Mouse (Mus musculus): ENCODE data around the gene Slc31a2. TPM values are rescaled to one million over a fixed set of nuclear protein-coding genes. Genes with fewer than 3 reads are reported as not detected.

The Slc31a2 gene
- total and polyA plus RNA-seq, 3 experiments = 0.08 to 0.25 TPM; not detected in 1

DNA sequence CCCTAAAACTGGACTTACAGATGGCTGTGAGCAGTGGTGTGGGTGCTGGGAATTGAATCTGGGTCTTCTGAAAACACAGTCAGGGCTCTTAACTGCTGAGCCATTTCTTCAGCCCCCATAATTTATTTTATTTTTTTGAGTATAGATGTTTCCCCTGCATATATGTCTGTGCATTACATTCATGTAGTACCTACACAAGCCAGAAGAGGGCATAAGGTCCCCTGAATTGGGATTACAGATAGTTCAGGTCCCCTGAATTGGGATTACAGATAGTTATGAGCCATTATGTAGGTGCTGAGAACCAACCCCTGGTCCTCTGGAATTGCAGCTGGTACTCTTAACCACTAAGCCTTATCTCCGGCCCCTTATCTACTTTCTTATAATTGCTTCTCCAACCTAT, 81.6 kb downstream of the Slc31a2 start:
- H3K79me2 ChIP-seq (ENCODE audit: control insufficient read depth, insufficient read depth, low read length, poor library complexity) = no peaks in the 10 kb centered on the region; the same call in 1 of the 2 replicates
- peak in 2 of 3 experiments; percentile 46 to 48; a peak in 4 of 6 replicates for TF ChIP-seq CTCF (IDR thresholded peaks at IDR 0.05 in 2 of 3, conservative IDR thresholded peaks at IDR 0.05 in 1 of 3; ENCODE audit: control insufficient read depth in 1 of 3, insufficient read depth in 1 of 3, low read depth in 2 of 3, low read length in 3 of 3, poor library complexity in 1 of 3, severe bottlenecking in 1 of 3)
- peak; percentile 56 for TF ChIP-seq RAD21 (IDR thresholded peaks at IDR 0.05; ENCODE audit: low read depth, low read length)
- TF ChIP-seq BHLHE40 (IDR thresholded peaks at IDR 0.05; ENCODE audit: borderline replicate concordance, low read depth, low read length) = no peak
- no peak for TF ChIP-seq ELF1 (IDR thresholded peaks at IDR 0.05; ENCODE audit: low read depth, low read length)
- no peak for TF ChIP-seq MYB (IDR thresholded peaks at IDR 0.05; ENCODE audit: low read depth, low read length)
- TF ChIP-seq E2F4 (IDR thresholded peaks at IDR 0.05; ENCODE audit: borderline replicate concordance, low read depth, low read length) = no peak
- no peak for TF ChIP-seq MAZ (IDR thresholded peaks at IDR 0.05; ENCODE audit: low read depth, low read length)
- no peak for TF ChIP-seq POLR2A (IDR thresholded peaks at IDR 0.05; ENCODE audit: control insufficient read depth in 1 of 2, insufficient read depth in 1 of 2, low read depth in 1 of 2, low read length in 2 of 2, poor library complexity in 1 of 2)
- TF ChIP-seq ZC3H11A (IDR thresholded peaks at IDR 0.05; ENCODE audit: low read depth, low read length) = peak; percentile 29
- TF ChIP-seq POLR2AphosphoS2 (IDR thresholded peaks at IDR 0.05; ENCODE audit: low read length) = no peak
- no peak for TF ChIP-seq USF1 (IDR thresholded peaks at IDR 0.05; ENCODE audit: low read depth, low read length)
- TF ChIP-seq JUND (IDR thresholded peaks at IDR 0.05; ENCODE audit: low read depth, low read length) = no peak
- TF ChIP-seq UBTF (IDR thresholded peaks at IDR 0.05; ENCODE audit: borderline replicate concordance, insufficient read depth, low read depth, low read length) = no peak
- TF ChIP-seq SMC3 (IDR thresholded peaks at IDR 0.05; ENCODE audit: low read depth, low read length) = peak; percentile 47
- peaks cover 0 to 21% of the 10 kb centered on the region in 2 experiments; a peak in 3 of 4 replicates for H3K36me3 ChIP-seq (ENCODE audit: control insufficient read depth in 1 of 2, insufficient read depth in 2 of 2, low read length in 2 of 2)
- H3K4me1 ChIP-seq (ENCODE audit: control insufficient read depth in 1 of 2, insufficient read depth in 2 of 2, low read length in 2 of 2) = no peaks in the 10 kb centered on the region
- H3K9ac ChIP-seq (ENCODE audit: control insufficient read depth, low read depth, low read length, poor library complexity, severe bottlenecking) = no peak overlapping the region
- DNase-seq (ENCODE audit: low read depth, low spot score) = peak; percentile 64
- no peaks in the 10 kb centered on the region for H3K27me3 ChIP-seq (ENCODE audit: control insufficient read depth in 1 of 2, insufficient read depth in 2 of 2, low read length in 2 of 2)
- H3K27ac ChIP-seq (ENCODE audit: control insufficient read depth, low read depth, low read length) = no peak overlapping the region
- no peak overlapping the region for H3K4me3 ChIP-seq (ENCODE audit: control insufficient read depth in 1 of 2, insufficient read depth in 1 of 2, low read depth in 2 of 2, low read length in 2 of 2)
- no peaks in the 10 kb centered on the region for H3K9me3 ChIP-seq (replicated peaks; ENCODE audit: insufficient read depth, low read length)

DNA sequence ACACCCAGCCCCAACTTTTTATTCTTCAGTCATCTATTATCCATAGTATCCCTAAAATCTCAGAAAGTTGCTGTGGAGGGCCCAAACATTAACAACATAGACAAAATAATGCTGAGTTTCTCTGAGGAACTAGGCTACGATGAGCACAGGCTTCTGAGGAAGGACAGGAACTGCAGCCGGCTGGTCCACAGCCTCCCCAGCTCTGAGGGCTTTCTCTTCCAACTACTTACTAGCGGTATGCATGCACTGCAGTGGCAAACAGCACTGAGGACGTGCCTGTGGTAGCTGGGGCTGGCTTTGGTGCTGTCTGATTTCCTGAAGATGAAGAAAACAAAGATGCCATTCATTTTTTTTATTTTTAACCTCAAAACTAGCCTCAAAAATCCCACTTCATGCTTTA, 83.5 kb downstream of the Slc31a2 start:
- no peak overlapping the region for H3K4me3 ChIP-seq (ENCODE audit: control insufficient read depth in 1 of 2, insufficient read depth in 1 of 2, low read depth in 2 of 2, low read length in 2 of 2)
- no peaks in the 10 kb centered on the region for H3K9me3 ChIP-seq (replicated peaks; ENCODE audit: insufficient read depth, low read length)
- H3K9ac ChIP-seq (ENCODE audit: control insufficient read depth, low read depth, low read length, poor library complexity, severe bottlenecking) = no peak overlapping the region
- H3K4me1 ChIP-seq (ENCODE audit: control insufficient read depth in 1 of 2, insufficient read depth in 2 of 2, low read length in 2 of 2) = no peaks in the 10 kb centered on the region
- TF ChIP-seq BHLHE40 (IDR thresholded peaks at IDR 0.05; ENCODE audit: borderline replicate concordance, low read depth, low read length) = no peak
- no peak for TF ChIP-seq ZMIZ1 (IDR thresholded peaks at IDR 0.05; ENCODE audit: low read depth, low read length)
- no peak for TF ChIP-seq HCFC1 (IDR thresholded peaks at IDR 0.05; ENCODE audit: low read depth, low read length)
- no peak for TF ChIP-seq ZNF384 (IDR thresholded peaks at IDR 0.05; ENCODE audit: low read depth, low read length)
- no peak for TF ChIP-seq MYC (IDR thresholded peaks at IDR 0.05; ENCODE audit: low read depth, low read length)
- DNase-seq (ENCODE audit: low read depth, low spot score) = no peak
- no peaks in the 10 kb centered on the region; the same call in 1 of the 2 replicates for H3K79me2 ChIP-seq (ENCODE audit: control insufficient read depth, insufficient read depth, low read length, poor library complexity)
- H3K36me3 ChIP-seq (ENCODE audit: control insufficient read depth in 1 of 2, insufficient read depth in 2 of 2, low read length in 2 of 2) = peaks cover 0 to 17% of the 10 kb centered on the region in 2 experiments; a peak in 3 of 4 replicates
- no peaks in the 10 kb centered on the region for H3K27me3 ChIP-seq (ENCODE audit: control insufficient read depth in 1 of 2, insufficient read depth in 2 of 2, low read length in 2 of 2)
- H3K27ac ChIP-seq (ENCODE audit: control insufficient read depth, low read depth, low read length) = no peak overlapping the region
